Mouse (Mus musculus) cerebellum, adult 11 months (tissue): ENCODE measurements at regions not wholly inside any gene's neighbourhood (a gene's known extent, or its start where the extent isn't known, plus 50 kb on each side); places are given as distances from the start of the nearest gene placed in this dataset.

Source experiments
- DNase-seq: peaks from one replicate; pipeline ENCODE4 v3.0.0; 2022

DNA sequence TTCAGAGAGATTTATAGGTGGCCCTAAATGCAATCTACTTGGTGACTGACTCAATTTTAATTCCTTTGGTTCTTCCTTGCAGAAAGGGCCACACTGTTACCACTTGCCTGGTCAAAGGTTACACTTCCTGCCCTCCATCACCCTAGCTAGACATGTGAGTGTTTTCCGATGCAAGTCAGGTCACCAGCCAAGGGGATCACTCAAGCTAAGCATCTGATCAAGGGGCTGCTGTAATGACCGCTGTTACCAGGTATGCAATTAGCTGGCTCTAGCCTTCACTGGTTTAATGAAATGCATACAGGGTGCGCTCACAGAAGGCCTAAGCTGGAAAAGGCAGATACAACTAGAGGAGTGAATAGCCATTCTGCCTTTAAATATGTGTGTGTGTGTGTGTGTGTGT is 105.1 kb downstream of the Mtx2 start:
- DNase-seq: no peak

DNA sequence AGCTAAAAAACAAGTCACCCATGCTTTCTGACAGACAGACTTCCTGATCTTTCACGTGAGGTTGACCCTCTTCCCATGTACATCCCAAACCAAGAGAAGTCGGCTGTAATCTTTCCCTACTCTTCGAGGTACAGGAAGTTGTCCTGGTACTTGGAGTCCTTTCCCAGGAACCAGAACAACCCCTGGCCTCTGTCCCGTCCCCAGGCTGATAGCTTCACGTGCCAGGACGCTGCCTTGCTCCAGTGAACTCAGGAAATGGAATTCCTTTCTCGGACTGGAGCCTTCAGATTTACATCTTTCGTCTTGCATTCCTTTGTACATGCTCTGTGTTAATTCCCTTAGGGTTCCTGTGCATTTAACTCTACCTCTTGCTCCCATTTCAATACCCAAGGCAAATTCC is 107.6 kb downstream of the Mtx2 start:
- no peak for DNase-seq

DNA sequence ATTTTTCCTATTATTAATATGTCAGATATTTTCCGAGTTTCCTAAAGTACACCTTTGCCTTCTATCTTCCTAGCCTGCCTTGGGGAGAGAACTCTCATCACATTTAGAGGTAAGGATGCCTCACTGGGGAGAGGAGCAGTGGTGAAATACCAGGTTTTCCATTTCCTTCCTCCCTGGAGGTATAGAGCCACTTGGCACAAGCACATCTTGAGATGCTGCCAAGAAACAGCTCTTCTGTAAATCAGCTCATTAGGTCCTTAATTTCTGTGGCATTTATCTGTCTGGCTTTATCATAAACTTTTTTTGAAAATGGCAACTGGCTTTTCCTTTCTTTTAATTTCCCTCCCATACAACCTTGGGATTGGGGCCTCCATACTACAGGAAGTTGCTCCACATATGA is 108.2 kb downstream of the Mtx2 start:
- DNase-seq: no peak

DNA sequence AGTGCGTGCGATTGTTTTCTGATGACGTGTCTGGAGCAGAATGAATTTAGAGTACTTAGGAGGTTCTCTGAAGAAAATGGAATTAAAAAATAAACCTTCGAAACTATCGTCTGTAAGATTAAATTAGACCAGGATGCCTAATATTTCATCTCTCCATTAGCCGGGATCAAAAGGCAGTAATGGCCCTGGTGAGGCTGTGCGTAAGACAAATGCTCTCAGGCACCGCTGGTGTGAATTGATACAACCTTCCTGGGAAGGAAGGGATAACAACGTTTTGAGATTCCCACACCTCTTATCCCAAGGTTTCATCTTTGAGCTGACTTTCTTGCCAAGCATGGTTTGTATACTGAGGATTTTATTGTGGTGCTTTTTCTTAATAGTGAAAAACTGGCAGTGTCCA is 113.1 kb downstream of the Mtx2 start:
- DNase-seq: no peak

DNA sequence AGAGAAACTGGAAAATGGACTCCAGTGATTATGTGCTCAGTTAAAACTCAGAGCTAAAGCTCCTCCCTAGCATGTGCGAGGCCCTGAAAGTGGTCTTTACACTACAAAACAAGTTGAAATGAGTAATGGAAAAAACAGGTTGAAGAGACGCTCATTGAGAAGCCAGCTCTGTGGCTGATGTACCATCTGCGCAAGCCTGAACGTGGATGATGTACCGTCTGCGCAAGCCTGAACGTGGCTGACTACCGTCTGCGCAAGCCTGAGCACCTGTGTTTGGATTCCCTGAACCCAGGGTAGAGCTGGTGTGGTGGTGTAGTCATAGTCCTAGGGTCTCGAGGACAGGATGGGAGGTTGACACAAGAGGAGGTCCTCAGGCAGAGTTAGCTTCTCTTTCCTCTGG is 116.4 kb downstream of the Mtx2 start:
- DNase-seq: no peak

DNA sequence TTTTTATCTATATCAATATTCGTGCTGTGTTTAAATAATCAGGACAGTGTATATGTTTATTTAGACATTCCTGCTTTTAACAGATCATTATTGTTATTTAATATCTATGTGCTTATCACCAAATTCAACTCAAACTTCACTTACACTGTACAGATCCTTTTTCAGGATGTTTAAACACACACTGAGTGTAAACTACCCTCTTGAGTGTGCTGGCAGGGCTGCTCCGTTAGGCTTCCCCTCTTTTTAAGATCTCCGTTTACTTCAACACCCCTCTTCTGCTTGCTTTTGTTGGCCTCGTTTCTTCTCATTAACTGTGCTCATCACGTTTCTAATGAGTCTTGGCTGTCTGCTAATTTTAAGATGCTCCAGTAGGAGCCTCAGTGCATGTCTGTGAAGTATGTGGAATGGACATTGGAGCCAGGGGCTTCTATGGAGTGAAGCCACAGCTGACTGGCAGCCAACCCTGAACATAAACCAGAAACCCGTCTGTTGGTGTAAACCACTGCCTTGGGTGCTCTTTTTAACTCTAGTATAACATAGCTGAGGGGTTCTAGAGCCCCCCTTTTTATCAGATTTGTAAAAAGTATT is 117.1 kb downstream of the Mtx2 start:
- DNase-seq: no peak

DNA sequence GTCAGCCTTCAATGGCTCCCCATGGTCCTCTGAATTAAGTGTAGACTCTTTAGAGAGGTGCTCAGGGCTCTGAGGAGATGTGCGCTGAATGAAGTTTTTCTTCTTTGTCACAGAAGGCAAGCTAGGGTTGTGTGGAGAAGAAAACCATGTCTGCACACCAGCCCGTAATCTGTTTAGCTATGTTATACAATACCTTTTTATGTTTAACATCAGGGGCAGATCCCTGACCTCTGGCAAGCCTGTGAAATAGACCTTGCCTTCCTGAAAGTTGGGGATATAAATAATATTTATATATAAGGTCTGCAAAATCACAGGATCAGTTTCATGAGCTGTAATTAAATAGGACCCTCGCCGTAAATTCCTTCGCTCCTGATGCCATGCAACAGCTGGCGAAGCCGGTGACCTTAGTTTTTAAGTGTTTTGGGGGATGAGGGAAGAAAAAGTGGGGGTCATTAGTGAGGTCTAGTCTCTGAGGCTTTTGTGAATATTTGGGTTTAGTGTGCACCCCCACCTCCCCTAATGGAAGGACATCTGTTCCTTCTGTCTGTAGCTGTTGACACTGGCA is 119.7 kb downstream of the Mtx2 start:
- no peak for DNase-seq

DNA sequence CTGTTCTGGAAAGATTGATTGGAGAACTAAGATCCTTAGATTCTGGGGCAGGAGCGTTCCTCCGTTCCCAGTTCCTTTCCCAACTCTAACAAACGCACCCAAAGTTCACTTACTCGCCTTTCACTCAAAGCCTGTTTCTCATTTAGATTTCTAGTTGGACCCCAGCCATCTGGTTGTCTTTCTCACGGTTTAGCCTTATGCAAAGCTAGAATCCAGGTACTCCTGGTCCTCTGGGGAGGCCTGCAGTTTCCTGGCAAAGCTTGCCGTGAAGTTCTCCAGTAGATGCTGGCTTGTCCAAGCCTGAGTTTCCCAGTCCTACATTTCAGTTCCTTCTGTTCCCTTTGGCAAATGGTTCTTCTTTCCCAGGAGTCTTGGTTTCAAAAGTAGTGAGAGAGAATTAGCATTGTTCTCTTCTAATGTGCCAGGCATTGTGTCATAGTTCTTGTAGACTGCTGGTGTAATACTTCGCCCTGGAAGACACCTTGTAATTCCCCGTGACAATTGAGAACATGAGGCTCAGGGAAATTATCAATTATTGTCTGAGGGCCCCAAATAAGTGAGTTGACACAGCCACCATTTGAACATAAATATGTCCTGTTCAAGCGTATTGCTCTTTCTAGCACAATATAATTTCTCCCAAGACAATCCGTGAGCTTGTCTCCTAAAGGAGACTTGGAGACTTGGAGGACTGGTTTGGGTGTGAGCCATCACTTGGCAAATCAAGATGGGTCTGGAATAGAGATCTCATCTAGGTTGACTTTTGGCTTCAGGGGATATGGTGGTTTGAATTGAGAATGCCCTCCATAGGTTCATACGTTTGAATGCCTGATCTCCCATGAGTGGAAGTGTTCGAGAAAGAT is 126.0 kb downstream of the Mtx2 start:
- DNase-seq: no peak

DNA sequence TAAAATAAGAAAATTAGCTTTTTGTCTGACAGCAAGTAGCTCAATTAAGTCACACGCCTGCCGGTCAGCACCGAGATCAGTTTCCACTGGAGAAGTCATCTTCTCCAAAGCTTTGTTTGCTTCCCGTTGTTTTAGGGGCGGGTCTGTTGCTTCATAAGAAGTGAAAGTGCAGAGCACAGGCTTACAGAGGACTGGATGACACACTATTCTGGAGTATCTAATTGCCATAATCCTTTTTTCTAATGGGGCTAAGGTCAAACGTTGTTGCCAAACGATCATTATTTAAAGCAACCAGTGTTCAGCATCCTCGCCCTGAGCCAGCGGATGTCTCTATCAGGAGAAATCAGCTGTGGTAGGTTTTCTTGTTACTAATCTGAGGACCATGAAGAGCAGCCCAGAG is 128.5 kb downstream of the Mtx2 start:
- DNase-seq: no peak

DNA sequence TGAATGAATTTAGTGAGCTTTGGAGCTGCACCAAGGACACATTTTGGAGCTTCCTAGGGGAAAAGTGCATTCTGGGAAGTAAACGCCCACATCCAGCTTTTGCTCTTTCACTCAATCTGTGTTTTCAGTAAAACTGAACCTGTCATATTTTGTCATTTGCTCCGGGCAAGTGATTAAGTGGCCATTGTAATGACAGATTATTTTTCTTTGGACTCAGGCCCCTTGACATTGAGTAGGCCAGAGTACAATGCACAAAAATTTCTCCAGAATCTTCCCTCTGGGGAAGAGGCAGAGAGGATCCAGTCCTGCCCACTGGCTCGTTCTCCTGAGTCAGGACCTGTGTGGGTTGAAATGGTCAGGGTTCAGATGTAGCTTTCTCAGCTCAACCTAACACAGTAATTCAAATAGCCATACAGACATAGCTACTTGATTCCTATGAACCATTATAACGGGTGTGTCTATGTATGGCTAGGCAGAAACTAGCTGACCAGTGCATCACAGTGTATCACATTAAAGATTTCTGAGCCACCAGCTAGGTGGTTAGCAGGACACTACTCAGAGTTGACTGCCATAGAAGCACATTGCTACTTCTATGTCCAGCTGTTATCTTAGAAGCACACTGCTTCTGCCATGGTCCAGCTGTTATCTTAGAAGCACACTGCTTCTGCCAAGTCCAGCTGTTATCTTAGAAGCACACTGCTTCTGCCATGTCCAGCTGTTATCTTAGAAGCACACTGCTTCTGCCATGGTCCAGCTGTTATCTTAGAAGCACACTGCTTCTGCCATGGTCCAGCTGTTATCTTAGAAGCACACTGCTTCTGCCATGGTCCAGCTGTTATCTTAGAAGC is 129.9 kb downstream of the Mtx2 start:
- DNase-seq: no peak

DNA sequence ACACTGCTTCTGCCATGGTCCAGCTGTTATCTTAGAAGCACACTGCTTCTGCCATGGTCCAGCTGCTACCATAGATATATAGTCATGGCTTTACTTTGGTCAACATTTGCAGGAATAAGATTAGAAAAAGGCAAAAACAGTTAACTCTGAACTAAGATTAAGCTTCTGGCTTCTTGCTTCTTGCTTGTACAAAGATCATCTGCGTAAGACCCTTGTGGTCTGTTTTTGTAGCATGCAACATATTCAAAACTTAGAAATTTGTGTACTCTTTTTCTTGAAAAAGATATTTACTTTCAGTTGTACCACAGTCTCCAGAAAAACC is 130.5 kb downstream of the Mtx2 start:
- DNase-seq: no peak

DNA sequence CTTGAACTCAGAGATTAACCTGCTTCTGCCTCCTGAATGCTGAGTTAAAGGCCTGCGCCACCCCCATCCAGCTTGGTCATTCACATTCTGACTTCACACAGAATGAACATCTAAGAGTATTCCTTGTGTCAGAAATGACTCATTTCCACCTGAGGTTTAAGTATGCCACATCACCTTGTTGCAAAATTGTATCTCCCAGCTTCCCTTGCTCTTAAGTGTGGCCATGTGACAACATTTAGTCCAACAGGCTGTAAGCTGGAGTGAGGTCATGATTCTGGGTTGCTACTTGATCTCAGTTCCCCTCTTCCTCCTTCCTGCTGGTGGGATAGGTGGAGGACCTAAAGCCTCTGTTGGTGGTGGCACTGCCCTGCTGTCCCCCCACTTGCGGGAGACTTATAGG is 131.0 kb downstream of the Mtx2 start:
- no peak for DNase-seq

DNA sequence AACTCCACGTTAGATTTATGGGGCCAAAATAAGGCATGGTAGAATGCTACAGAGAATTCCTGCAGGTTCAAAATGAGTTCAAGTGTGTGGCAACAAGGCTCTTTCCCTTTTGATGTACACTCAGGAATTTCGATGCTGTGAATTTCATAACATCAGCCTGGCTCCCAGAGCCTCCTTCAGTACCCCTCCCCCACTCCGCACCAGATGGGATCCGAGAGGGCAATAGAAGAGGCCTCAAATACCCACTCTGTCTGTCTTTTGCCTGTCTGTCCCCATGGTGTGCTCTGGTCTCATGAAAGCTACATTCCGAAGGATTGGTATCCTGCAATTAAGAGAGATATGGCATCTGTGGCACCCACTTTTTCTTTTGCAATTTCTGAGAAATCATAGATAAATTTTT is 134.3 kb downstream of the Mtx2 start:
- DNase-seq: no peak

DNA sequence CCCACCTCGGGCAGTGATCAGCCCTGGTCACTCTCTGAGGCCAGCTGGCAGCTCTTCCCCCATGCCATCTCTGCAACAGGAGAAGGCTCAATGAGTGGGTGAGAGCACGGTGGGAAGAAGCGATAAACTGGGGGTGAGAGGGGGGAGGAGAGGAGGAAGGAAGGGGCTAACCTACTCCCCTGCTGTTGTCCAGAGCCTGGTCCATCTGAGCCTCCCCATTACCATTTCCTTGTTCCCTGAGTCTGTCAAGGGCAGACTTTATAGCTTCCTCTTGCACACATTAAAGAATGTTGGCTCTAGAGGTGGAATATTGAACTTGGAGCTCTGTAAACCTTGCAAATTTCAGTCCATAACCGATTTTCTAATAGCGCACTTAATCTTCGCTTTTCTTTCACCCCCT is 136.8 kb downstream of the Mtx2 start:
- DNase-seq: no peak

DNA sequence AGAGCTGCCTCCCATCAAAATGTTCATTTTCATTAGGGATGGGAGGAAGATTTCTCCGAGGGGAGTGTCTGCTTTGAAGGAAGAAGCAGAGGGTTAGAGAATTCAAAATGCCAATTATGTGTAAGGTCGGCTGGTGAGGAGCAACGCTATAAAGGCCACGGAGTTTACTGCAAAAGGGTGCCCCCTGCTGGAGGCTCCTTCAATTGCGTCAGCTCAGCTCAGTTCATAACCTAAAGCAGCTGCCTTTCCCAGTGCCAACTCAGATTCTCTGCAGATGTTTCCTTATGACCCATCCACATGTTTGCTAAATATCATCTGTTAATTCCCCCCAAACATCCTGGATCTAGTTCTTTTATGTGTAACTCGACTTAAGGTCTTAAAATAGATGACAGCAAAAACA is 138.8 kb downstream of the Mtx2 start:
- DNase-seq: peak; percentile 68

DNA sequence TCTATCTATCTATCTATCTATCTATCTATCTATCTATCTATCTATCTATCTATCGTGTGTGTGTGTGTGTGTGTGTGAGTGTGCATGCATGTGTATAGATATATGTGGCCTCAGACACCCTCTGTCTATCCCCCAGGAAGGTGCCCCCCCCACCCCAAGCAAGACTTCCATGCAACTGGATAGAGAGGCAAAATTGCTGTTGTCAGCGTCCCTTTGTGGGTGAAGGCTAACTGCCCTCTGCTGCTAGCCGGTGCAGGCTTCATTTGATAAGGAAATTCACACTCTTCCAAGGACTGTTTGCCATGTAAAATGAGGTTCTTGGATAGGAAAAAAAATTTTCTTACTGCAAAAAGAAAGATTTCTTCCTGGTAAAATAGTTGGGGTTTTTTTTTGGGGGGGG is 139.4 kb downstream of the Mtx2 start:
- DNase-seq: no peak

DNA sequence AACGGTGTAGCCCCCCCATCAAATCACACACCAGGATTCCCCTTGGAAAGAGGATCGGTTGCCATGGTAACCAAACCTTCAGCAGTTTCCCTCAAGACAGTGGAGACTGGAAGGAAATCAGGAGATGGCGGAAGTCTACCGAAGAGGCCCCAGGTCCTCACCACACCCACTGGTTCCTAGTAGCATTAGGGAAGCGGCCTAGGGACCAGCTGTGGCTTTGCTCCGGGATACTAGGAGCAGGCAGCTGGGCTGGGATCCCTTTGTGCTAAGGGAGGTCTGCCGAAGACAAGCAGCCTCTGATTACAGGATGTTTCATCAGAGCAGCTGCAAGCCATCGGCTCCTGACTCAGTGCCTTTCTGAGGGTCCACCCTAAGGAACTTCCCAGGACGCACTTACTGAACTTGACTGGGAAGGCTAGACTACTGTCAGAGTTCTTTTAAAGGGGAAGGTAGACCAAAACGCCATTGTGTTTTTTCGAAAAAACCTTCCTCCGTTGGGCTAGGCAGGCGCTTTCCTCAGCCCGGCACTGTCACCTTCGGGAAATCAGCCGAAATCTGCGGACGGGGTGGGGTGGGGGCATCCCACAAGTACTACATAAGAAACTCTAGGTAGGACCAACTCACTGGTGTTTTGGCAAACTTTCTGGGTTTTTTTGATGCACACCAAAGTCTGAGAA is 139.9 kb downstream of the Mtx2 start:
- no peak for DNase-seq

DNA sequence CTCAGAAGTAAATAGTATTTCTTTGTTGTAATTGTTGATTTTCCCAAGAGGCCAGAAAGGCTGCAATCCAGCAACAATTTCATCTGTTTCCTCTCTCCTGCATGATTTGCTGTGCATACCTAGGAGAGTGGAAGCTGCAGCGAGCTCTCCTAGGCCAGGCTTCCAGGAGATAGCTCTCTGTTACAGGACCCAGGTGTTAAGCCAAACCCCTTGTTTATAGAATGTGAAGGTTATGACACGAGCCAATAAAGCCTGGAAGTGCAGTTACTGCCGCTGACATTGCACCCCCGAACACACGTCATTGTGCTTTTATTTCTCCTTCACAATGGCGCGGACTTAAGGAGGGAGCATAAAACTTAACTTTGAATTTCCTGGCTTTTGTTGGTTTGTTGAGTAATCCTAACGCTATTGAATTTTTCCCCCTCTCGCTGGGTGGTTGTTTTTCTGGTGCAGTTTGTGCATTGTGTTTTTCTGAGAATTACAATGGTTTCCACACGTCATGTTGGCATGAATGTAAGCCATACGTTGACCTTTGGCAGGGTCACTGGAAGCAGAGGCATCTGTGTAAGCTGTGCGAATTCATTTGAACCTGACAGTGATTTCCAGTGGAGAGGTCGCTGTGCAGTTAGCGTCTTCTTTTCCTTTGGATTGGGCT is 145.1 kb downstream of the Mtx2 start:
- DNase-seq: no peak

DNA sequence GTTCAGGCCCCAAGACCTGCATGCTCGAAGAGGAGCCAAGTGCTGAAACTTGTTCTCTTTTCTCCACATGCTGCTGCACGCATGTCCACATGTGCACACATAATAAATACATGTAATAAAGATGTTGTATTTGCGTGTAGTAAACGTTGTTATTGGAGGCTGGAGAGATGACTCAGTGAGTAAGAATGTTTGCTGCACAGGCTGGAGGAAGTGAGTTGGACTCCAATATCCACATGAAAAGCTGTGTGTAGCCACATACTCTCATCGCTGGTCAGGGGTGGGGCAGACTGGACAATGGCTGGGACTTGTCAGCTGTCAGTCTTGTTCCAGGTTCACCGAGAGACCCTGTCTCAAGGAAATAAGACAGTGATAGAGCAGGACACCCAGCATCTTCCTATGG is 147.8 kb downstream of the Mtx2 start:
- no peak for DNase-seq

DNA sequence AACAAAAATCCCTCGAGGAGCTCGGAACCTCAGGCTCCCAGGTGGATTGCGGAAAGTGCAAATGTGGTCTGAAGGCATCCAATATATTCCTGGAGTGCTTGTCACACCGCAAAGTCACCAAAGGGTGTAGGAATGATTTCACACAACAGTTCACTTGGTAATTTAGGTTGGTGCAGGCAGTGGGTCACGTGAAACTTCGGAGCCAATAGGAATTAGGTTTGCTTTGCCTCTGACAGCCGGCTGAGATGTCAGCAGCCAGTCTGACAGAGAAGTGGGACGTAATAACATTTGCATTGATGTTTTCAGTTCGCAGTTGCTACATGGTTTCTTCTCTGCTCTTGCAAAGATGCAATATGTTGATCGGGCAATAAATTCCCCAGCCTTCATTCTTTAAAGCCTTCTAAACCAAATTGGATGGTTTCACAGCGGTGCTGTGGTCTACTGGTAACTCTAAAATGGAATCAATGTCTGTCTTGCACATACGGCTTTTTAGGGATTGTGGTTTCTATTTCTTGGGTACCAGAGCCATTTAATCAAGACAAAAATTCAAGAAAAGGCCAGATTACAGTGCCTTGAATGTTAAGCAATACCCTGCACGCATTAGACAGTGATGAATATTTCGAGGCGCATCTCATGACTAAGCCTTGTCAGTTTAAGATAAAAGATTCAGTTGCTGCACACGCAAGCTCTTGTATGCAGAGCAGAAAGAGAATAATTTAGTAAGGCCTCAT is 149.2 kb downstream of the Mtx2 start:
- no peak for DNase-seq

DNA sequence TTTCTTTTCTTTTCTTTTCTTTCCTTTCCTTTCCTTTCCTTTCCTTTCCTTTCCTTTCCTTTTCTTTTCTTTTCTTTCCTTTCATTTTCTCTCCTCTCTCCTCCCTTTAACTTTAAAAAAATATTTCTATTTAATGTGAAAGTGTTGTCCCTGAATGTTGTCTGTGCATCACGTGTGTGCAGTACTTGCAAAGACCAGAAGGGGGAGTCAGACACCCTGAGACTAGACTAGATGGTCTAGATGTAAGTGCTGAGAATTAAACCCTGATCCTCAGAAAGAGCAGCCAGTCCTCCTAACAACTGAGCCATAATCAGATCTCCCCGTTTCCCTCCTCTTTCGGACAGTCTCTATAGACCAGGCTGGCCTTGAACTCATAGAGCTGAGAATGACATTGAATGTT is 151.7 kb downstream of the Mtx2 start:
- DNase-seq: no peak

DNA sequence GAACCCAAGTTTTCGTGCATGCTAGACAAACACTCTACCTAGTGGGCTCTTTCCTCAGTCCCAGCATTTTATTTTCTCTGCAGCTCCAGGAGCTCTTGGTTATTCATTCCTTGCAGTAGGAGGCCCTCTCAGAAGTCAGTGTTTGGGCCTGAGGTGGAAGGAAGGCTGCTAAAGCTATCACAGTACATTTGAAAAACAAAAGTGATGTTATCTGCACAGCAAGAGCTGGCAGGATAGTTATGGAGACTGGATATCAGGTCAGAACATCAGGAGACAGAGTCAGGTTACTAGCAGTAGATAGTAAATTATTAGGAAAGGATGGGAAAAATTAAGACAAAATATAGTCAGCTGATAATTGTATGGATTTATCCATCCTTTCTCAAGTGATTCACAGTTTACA is 152.2 kb downstream of the Mtx2 start:
- no peak for DNase-seq
